ENCODE assay signal across 1 mouse cellular context in genomic region chr17:34120180-34120723, GRCm38 (mm10).
A peak's percentile ranks its signal among the peaks of the same experiment; 100 is the strongest.
TF ChIP-seq lines count a peak whose summit lies in the region.

No protein-coding gene starts in this region.

TF ChIP-seq in CH12.LX, 34 proteins besides CTCF, POLR2A, EP300 and RAD21 (continued from another document):
- TF ChIP-seq ETS1 (conservative IDR thresholded peaks at IDR 0.05; ENCODE audit: low read depth, low read length) (peak; percentile 57), IRF4 (IDR thresholded peaks at IDR 0.05; ENCODE audit: low read depth, low read length) (peak; percentile 67; the same call in 1 of the 2 replicates), GABPA (IDR thresholded peaks at IDR 0.05; ENCODE audit: insufficient replicate concordance, low read depth, low read length) (no peak), CHD1 (IDR thresholded peaks at IDR 0.05; ENCODE audit: low read depth, low read length) (peak; percentile 91; the same call in 1 of the 2 replicates), MAFK (IDR thresholded peaks at IDR 0.05; ENCODE audit: insufficient replicate concordance, low read length) (0 out of 2 replicates have a peak, but pooled peaks have one; percentile 9), MAZ (IDR thresholded peaks at IDR 0.05; ENCODE audit: low read depth, low read length) (peak; percentile 96), TBP (conservative IDR thresholded peaks at IDR 0.05; ENCODE audit: low read depth, low read length) (peak; percentile 72; the same call in 1 of the 2 replicates), TCF12 (IDR thresholded peaks at IDR 0.05; ENCODE audit: low read depth, low read length) (peak; percentile 83), ZC3H11A (IDR thresholded peaks at IDR 0.05; ENCODE audit: low read depth, low read length) (no peak), POLR2AphosphoS2 (IDR thresholded peaks at IDR 0.05; ENCODE audit: low read depth, low read length) (peak; percentile 78), MXI1 (IDR thresholded peaks at IDR 0.05; ENCODE audit: low read depth, low read length) (peak; percentile 84), BHLHE40 (IDR thresholded peaks at IDR 0.05; ENCODE audit: low read depth, low read length) (peak; percentile 35; the same call in 1 of the 2 replicates), RCOR1 (conservative IDR thresholded peaks at IDR 0.05; ENCODE audit: low read depth, low read length) (no peak; the same call in 1 of the 2 replicates), MAX (IDR thresholded peaks at IDR 0.05; ENCODE audit: low read length) (peak; percentile 43; the same call in 1 of the 2 replicates), ZMIZ1 (IDR thresholded peaks at IDR 0.05; ENCODE audit: low read depth, low read length) (peak; percentile 41), UBTF (IDR thresholded peaks at IDR 0.05; ENCODE audit: low read depth, low read length) (no peak)
